Mouse (Mus musculus) adrenal gland, postnatal 4 days (tissue): ENCODE results near the gene Brd4. TPM values are rescaled to one million over a fixed set of nuclear protein-coding genes. Genes with fewer than 3 reads are reported as not detected.

Source experiments
- DNase-seq, 2 experiments: peaks; one replicate each; pipeline ENCODE4 v3.0.0; 2021 to 2022; ENCODE audit warnings: low spot score in 2 of 2, mixed read lengths in 2 of 2
- total RNA-seq, 2 experiments: library from RNA; stranded (reverse); gene quantifications; 2 replicates each; pipeline ENCODE4 v1.2.3; 2021

The Brd4 gene
- total RNA-seq, 2 experiments from 2014 or later, result 119 to 139 TPM

GRCm38 (mm10) chr17:32281126-32281525, 3.4 kb downstream of the Brd4 start:
- no peak for DNase-seq

- no peak for DNase-seq
Observed at GRCm38 (mm10) chr17:32280575-32280974, 3.9 kb downstream of the Brd4 start.

GRCm38 (mm10) chr17:32277201-32277600, 7.3 kb downstream of the Brd4 start:
- no peak for DNase-seq

- DNase-seq, result no peak
Observed at GRCm38 (mm10) chr17:32275568-32275967, 9.0 kb downstream of the Brd4 start.

- DNase-seq, result no peak
Observed at GRCm38 (mm10) chr17:32269151-32269550, 15.4 kb downstream of the Brd4 start.

GRCm38 (mm10) chr17:32268540-32268960, 16.0 kb downstream of the Brd4 start:
- DNase-seq, result no peak

GRCm38 (mm10) chr17:32268096-32268495, 16.4 kb downstream of the Brd4 start:
- DNase-seq, result no peak

GRCm38 (mm10) chr17:32267617-32268016, 16.9 kb downstream of the Brd4 start:
- no peak for DNase-seq

GRCm38 (mm10) chr17:32263672-32264071, 20.9 kb downstream of the Brd4 start:
- no peak for DNase-seq

- no peak for DNase-seq
Observed at GRCm38 (mm10) chr17:32262831-32263559, 21.5 kb downstream of the Brd4 start.

GRCm38 (mm10) chr17:32258869-32259268, 25.7 kb downstream of the Brd4 start:
- DNase-seq, result no peak

GRCm38 (mm10) chr17:32257944-32258343, 26.6 kb downstream of the Brd4 start:
- DNase-seq, result no peak

GRCm38 (mm10) chr17:32257452-32257851, 27.1 kb downstream of the Brd4 start:
- DNase-seq, result no peak

- no peak for DNase-seq
Observed at GRCm38 (mm10) chr17:32256896-32257295, 27.6 kb downstream of the Brd4 start.

GRCm38 (mm10) chr17:32253261-32253660, 31.3 kb downstream of the Brd4 start:
- no peak for DNase-seq

- DNase-seq, result no peak
Observed at GRCm38 (mm10) chr17:32251827-32252470, 32.6 kb downstream of the Brd4 start.

GRCm38 (mm10) chr17:32250066-32250465, 34.5 kb downstream of the Brd4 start:
- DNase-seq, result no peak

GRCm38 (mm10) chr17:32248192-32248591, 36.3 kb downstream of the Brd4 start:
- no peak for DNase-seq

- DNase-seq, result no peak
Observed at GRCm38 (mm10) chr17:32247616-32248015, 36.9 kb downstream of the Brd4 start.

- no peak for DNase-seq
Observed at GRCm38 (mm10) chr17:32246117-32246516, 38.4 kb downstream of the Brd4 start.

GRCm38 (mm10) chr17:32240881-32241531, 43.5 kb downstream of the Brd4 start:
- DNase-seq, result no peak

GRCm38 (mm10) chr17:32238589-32238988, 45.9 kb downstream of the Brd4 start:
- no peak for DNase-seq
